Mouse (Mus musculus) kidney, postnatal 0 days (tissue): ENCODE measurements around the gene Zbtb22. TPM values are rescaled to one million over a fixed set of nuclear protein-coding genes. Genes with fewer than 3 reads are reported as not detected.
"Not testable (repeated sequence)": the region's sequence is repeated elsewhere in the genome, so short reads cannot be mapped to it uniquely, and the experiment has no call there.

Experiments used
- ATAC-seq: fragments of 200-750 bp; cut with Nextera tagmentation; replicated peaks from 2 replicates; pipeline ENCODE4 v1.8.0; 2017; ENCODE audit warnings: low read depth, moderate number of reproducible peaks, moderate TSS enrichment, moderate library complexity; ENCODE audit not compliant: low FRiP score
- DNase-seq: peaks from one replicate; pipeline ENCODE4 v3.0.0-alpha.2; 2016; ENCODE audit warnings: low spot score
- H3K27ac ChIP-seq: fragments of 300-500 bp; sonication (generic); 2 replicates; pipeline ENCODE4 v1.5.1; 2014; ENCODE audit warnings: mild to moderate bottlenecking
- H3K27me3 ChIP-seq: fragments of 300-500 bp; sonication (generic); 2 replicates; pipeline ENCODE4 v1.6.1; 2014; ENCODE audit warnings: low read length, mixed read lengths; ENCODE audit not compliant: insufficient read depth
- H3K36me3 ChIP-seq: fragments of 300-500 bp; sonication (generic); 2 replicates; pipeline ENCODE4 v1.6.1; 2014; ENCODE audit warnings: low read length, mixed read lengths; ENCODE audit not compliant: insufficient read depth
- H3K4me1 ChIP-seq: fragments of 300-500 bp; sonication (generic); replicated peaks from 2 replicates; pipeline ENCODE4 v1.6.1; 2014; ENCODE audit warnings: antibody characterized with exemption, low read length, mixed read lengths; ENCODE audit not compliant: insufficient read depth
- H3K4me2 ChIP-seq: fragments of 300-500 bp; sonication (generic); 2 replicates; pipeline ENCODE4 v1.6.1; 2014; ENCODE audit warnings: mild to moderate bottlenecking, low read length, moderate library complexity, mixed read lengths
- H3K4me3 ChIP-seq: fragments of 300-500 bp; sonication (generic); replicated peaks from 2 replicates; pipeline ENCODE4 v1.5.1; 2014; ENCODE audit warnings: low read depth, low read length
- H3K9ac ChIP-seq: fragments of 300-500 bp; sonication (generic); 2 replicates; pipeline ENCODE4 v1.6.1; 2014; ENCODE audit warnings: low read depth, low read length
- H3K9me3 ChIP-seq: fragments of 300-500 bp; sonication (generic); replicated peaks from 2 replicates; pipeline ENCODE4 v1.6.1; 2016; ENCODE audit warnings: low read length, inconsistent platforms, mixed read lengths
- CTCF ChIP-seq: IDR thresholded peaks from 2 replicates; pipeline ENCODE4 v1.5.1; 2016; ENCODE audit warnings: antibody characterized with exemption, low read depth, mild to moderate bottlenecking, moderate library complexity
- WGBS: fragments of 180-500 bp; shearing (Covaris S2); extraction: QIAGEN DNeasy Blood & Tissue Kit; methylation state at CpG from one replicate; pipeline ENCODE4 v1.1.7; 2014; 5-methylcytosine and 5-hydroxymethylcytosine counted together
- polyA plus RNA-seq: library from polyadenylated mRNA; unstranded; fragments of >200 nt; fragmentation: Nextera tagmentation; extraction: Ambion mirVana; gene quantifications from 2 replicates; pipeline ENCODE4 v1.2.1, GENCODE M21; 2015

The Zbtb22 gene
- 19.8 TPM in 2 replicates for polyA plus RNA-seq

GRCm38 (mm10) chr17:33915671-33916250 is at the start of gene Zbtb22, which contains the start of gene Tapbp:
Gene Zbtb22 (plus strand): TSS chr17:33915904.
Gene Tapbp (plus strand): TSS chr17:33915899.
- Histone ChIP-seq H3K36me3 (peaks cover 30% of the 10 kb centered on the region), H3K4me1 (peaks cover 12% of the 10 kb centered on the region), H3K27ac (peak within 1 kb of the TSS; percentile 82), H3K4me2 (peak within 1 kb of the TSS; percentile 70), H3K9ac (peak within 1 kb of the TSS; percentile 69), H3K4me3 (peak within 1 kb of the TSS; percentile 63), H3K9me3 (no peaks in the 10 kb centered on the region), H3K27me3 (no peaks in the 10 kb centered on the region)
- DNase-seq (peak; percentile 99), ATAC-seq (peak; percentile 90)
- no peak for TF ChIP-seq CTCF
- under 1% methylated on average over 34 of the region's 34 CpGs for WGBS

DNA sequence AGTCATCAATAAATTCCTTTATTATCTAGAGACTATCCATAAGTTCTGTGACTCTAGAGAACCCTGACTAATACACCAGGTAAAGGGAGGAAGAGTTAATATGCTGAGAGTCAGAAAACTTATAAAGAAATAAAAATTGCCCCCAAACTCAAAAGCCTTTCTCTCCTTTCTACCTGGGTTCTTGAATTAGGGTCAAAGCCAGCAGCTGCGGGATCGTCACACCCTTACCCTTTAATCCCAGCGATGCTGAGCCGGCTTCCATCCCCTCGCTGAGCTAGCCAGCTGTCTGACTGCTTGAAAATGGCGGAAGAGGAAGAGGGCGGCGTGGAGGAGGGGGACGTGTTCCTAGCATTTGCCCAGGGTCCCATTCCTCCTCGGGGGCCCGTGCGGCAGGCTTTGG is 42.2 kb upstream of the Zbtb22 start, which contains the start of gene Gm7029:
TSS of gene Gm7029 (plus strand) at position 301 of the 400 bp plus-strand sequence.
- H3K27me3 ChIP-seq, H3K27ac ChIP-seq, ATAC-seq, DNase-seq, H3K36me3 ChIP-seq, H3K9me3 ChIP-seq, H3K4me3 ChIP-seq, H3K9ac ChIP-seq, H3K4me2 ChIP-seq, H3K4me1 ChIP-seq: not testable (repeated sequence)
- 79% methylated on average over 4 of the region's 12 CpGs for WGBS

GRCm38 (mm10) chr17:33874411-33874810 is 41.3 kb upstream of the Zbtb22 start:
- Histone ChIP-seq H3K4me1 (no peaks in the 10 kb centered on the region), H3K36me3 (0 out of 2 replicates have a peak, but pooled peaks cover 3% of the 10 kb centered on the region), H3K27ac (no peak overlapping the region), H3K4me2 (no peak overlapping the region), H3K4me3 (no peak overlapping the region), H3K9ac (no peak overlapping the region), H3K9me3 (no peaks in the 10 kb centered on the region), H3K27me3 (no peaks in the 10 kb centered on the region)
- TF ChIP-seq CTCF = no peak
- WGBS = 89% methylated on average over 8 of the region's 11 CpGs
- ATAC-seq (no peak), DNase-seq (no peak)

GRCm38 (mm10) chr17:33875797-33876196 is 39.9 kb upstream of the Zbtb22 start:
- not testable (repeated sequence) for H3K4me3 ChIP-seq, H3K4me1 ChIP-seq, H3K27ac ChIP-seq, ATAC-seq, H3K36me3 ChIP-seq, H3K9me3 ChIP-seq, H3K27me3 ChIP-seq, H3K9ac ChIP-seq, H3K4me2 ChIP-seq
- peak; percentile 44; the same call in 1 of the 2 replicates for TF ChIP-seq CTCF
- DNase-seq = peak; percentile 15
- WGBS = 83% methylated on average over 5 of the region's 5 CpGs

- H3K36me3 ChIP-seq, ATAC-seq: not testable (repeated sequence)
Observed at GRCm38 (mm10) chr17:33884320-33884719, 31.4 kb upstream of the Zbtb22 start.

GRCm38 (mm10) chr17:33887802-33888201 is 27.9 kb upstream of the Zbtb22 start:
- DNase-seq, H3K9me3 ChIP-seq, H3K4me3 ChIP-seq, ATAC-seq, H3K9ac ChIP-seq, H3K27ac ChIP-seq, H3K4me1 ChIP-seq, H3K36me3 ChIP-seq, H3K27me3 ChIP-seq, H3K4me2 ChIP-seq: not testable (repeated sequence)
- WGBS = 53% methylated on average over 2 of the region's 2 CpGs

More at GRCm38 (mm10) chr17:33884320-33884719, 31.4 kb upstream of the Zbtb22 start:
- not testable (repeated sequence) for H3K9ac ChIP-seq, H3K9me3 ChIP-seq, H3K4me2 ChIP-seq, H3K27me3 ChIP-seq, H3K4me1 ChIP-seq, H3K27ac ChIP-seq, DNase-seq, H3K4me3 ChIP-seq
- 89% methylated on average over 10 of the region's 11 CpGs for WGBS

- not testable (repeated sequence) for DNase-seq, ATAC-seq, H3K27ac ChIP-seq, H3K4me3 ChIP-seq, H3K9me3 ChIP-seq, H3K27me3 ChIP-seq, H3K36me3 ChIP-seq, H3K9ac ChIP-seq, H3K4me1 ChIP-seq
- H3K4me2 ChIP-seq = 0 out of 2 replicates have a peak overlapping the region, but pooled peaks have one; percentile 7
Observed at GRCm38 (mm10) chr17:33888230-33888629, 27.5 kb upstream of the Zbtb22 start.

GRCm38 (mm10) chr17:33889941-33890532 is 25.7 kb upstream of the Zbtb22 start:
- Histone ChIP-seq H3K9ac (peak overlapping the region; percentile 53), H3K4me2 (peak overlapping the region; percentile 66), H3K4me3 (peak overlapping the region; percentile 62)
- ATAC-seq, H3K9me3 ChIP-seq, DNase-seq, H3K36me3 ChIP-seq, H3K27me3 ChIP-seq, H3K4me1 ChIP-seq, H3K27ac ChIP-seq: not testable (repeated sequence)
- under 1% methylated on average over 38 of the region's 44 CpGs for WGBS
